Mouse (Mus musculus) heart, adult 9 months (tissue): ENCODE measurements at regions not wholly inside any gene's neighbourhood (a gene's known extent, or its start where the extent isn't known, plus 50 kb on each side); places are given as distances from the start of the nearest gene placed in this dataset.
A peak's percentile ranks its signal among the peaks of the same experiment; 100 is the strongest.

Experiments
- DNase-seq, 2 experiments: peaks; one replicate each; pipeline ENCODE4 v3.0.0; 2022; ENCODE audit warnings: low spot score in 2 of 2

GRCm38 (mm10) chr4:106042456-106042855, 252.8 kb downstream of the Gm12728 start:
- no peak for DNase-seq

GRCm38 (mm10) chr4:106043661-106044060, 254.0 kb downstream of the Gm12728 start:
- DNase-seq: no peak

GRCm38 (mm10) chr4:106048053-106048452, 258.4 kb downstream of the Gm12728 start:
- DNase-seq: no peak

- DNase-seq: no peak
Observed at GRCm38 (mm10) chr4:106048797-106049196, 259.1 kb downstream of the Gm12728 start.

- DNase-seq: no peak
Observed at GRCm38 (mm10) chr4:106049880-106050279, 260.2 kb downstream of the Gm12728 start.

- DNase-seq: no peak
Observed at GRCm38 (mm10) chr4:106050297-106050696, 260.6 kb downstream of the Gm12728 start.

GRCm38 (mm10) chr4:106053496-106053895, 262.5 kb upstream of the Usp24 start:
- no peak for DNase-seq

GRCm38 (mm10) chr4:106054324-106054723, 261.7 kb upstream of the Usp24 start:
- no peak for DNase-seq

GRCm38 (mm10) chr4:106062651-106063050, 253.4 kb upstream of the Usp24 start:
- DNase-seq: no peak

- DNase-seq: no peak
Observed at GRCm38 (mm10) chr4:106063851-106064382, 252.1 kb upstream of the Usp24 start.

- no peak for DNase-seq
Observed at GRCm38 (mm10) chr4:106067023-106067422, 249.0 kb upstream of the Usp24 start.

- DNase-seq: no peak
Observed at GRCm38 (mm10) chr4:106083546-106083945, 232.5 kb upstream of the Usp24 start.

- DNase-seq: no peak
Observed at GRCm38 (mm10) chr4:106091927-106092675, 223.9 kb upstream of the Usp24 start.

- DNase-seq: no peak
Observed at GRCm38 (mm10) chr4:106092676-106093070, 223.3 kb upstream of the Usp24 start.

GRCm38 (mm10) chr4:106093252-106093651, 222.8 kb upstream of the Usp24 start:
- DNase-seq: no peak

- peak; percentile 14 to 15 for DNase-seq
Observed at GRCm38 (mm10) chr4:106094882-106095556, 221.0 kb upstream of the Usp24 start.

GRCm38 (mm10) chr4:106096130-106096529, 219.9 kb upstream of the Usp24 start:
- no peak for DNase-seq

- no peak for DNase-seq
Observed at GRCm38 (mm10) chr4:106097846-106098245, 218.2 kb upstream of the Usp24 start.

- DNase-seq: no peak
Observed at GRCm38 (mm10) chr4:106100211-106101025, 215.6 kb upstream of the Usp24 start.

GRCm38 (mm10) chr4:106101904-106102303, 214.1 kb upstream of the Usp24 start:
- DNase-seq: no peak

GRCm38 (mm10) chr4:106102451-106102977, 213.5 kb upstream of the Usp24 start:
- DNase-seq: no peak
